Mouse (Mus musculus): ENCODE results near the gene Trhde.

The Trhde gene

GRCm38 (mm10) chr10:114736377-114736776, 65.7 kb downstream of the Trhde start:
- DNase-seq (ENCODE audit: extremely low read depth, insufficient read length, low spot score): no peak

- no peak for DNase-seq (ENCODE audit: extremely low read depth, insufficient read length, low spot score)
Measured at GRCm38 (mm10) chr10:114735678-114736077, 66.4 kb downstream of the Trhde start.

GRCm38 (mm10) chr10:114735111-114735510, 67.0 kb downstream of the Trhde start:
- DNase-seq (ENCODE audit: extremely low read depth, insufficient read length, low spot score): no peak

- no peak for DNase-seq (ENCODE audit: extremely low read depth, insufficient read length, low spot score)
Measured at GRCm38 (mm10) chr10:114725591-114725990, 76.5 kb downstream of the Trhde start.

GRCm38 (mm10) chr10:114701791-114702190, 100.3 kb downstream of the Trhde start:
- DNase-seq (ENCODE audit: extremely low read depth, insufficient read length, low spot score): no peak

- DNase-seq (ENCODE audit: extremely low read depth, insufficient read length, low spot score): no peak
Measured at GRCm38 (mm10) chr10:114671791-114672415, 130.2 kb downstream of the Trhde start.

- DNase-seq (ENCODE audit: extremely low read depth, insufficient read length, low spot score): no peak
Measured at GRCm38 (mm10) chr10:114593046-114593445, 209.1 kb downstream of the Trhde start.

GRCm38 (mm10) chr10:114578926-114579325, 223.2 kb downstream of the Trhde start:
- no peak for DNase-seq (ENCODE audit: extremely low read depth, insufficient read length, low spot score)

GRCm38 (mm10) chr10:114567891-114568290, 234.2 kb downstream of the Trhde start:
- DNase-seq (ENCODE audit: extremely low read depth, insufficient read length, low spot score): no peak

GRCm38 (mm10) chr10:114509186-114509585, 292.9 kb downstream of the Trhde start:
- no peak for DNase-seq (ENCODE audit: extremely low read depth, insufficient read length, low spot score)

- no peak for DNase-seq (ENCODE audit: extremely low read depth, insufficient read length, low spot score)
Measured at GRCm38 (mm10) chr10:114488806-114489205, 313.3 kb downstream of the Trhde start.

GRCm38 (mm10) chr10:114455591-114455990, 346.5 kb downstream of the Trhde start:
- no peak for DNase-seq (ENCODE audit: extremely low read depth, insufficient read length, low spot score)

GRCm38 (mm10) chr10:114448116-114448515, 354.0 kb downstream of the Trhde start:
- no peak for DNase-seq (ENCODE audit: extremely low read depth, insufficient read length, low spot score)

- no peak for DNase-seq (ENCODE audit: extremely low read depth, insufficient read length, low spot score)
Measured at GRCm38 (mm10) chr10:114418956-114419530, 383.1 kb downstream of the Trhde start.

- DNase-seq (ENCODE audit: extremely low read depth, insufficient read length, low spot score): no peak
Measured at GRCm38 (mm10) chr10:114415717-114416116, 386.4 kb downstream of the Trhde start.

GRCm38 (mm10) chr10:114405260-114405659, 396.8 kb downstream of the Trhde start:
- DNase-seq (ENCODE audit: extremely low read depth, insufficient read length, low spot score): no peak

- DNase-seq (ENCODE audit: extremely low read depth, insufficient read length, low spot score): no peak
Measured at GRCm38 (mm10) chr10:114403795-114404194, 398.3 kb downstream of the Trhde start.

GRCm38 (mm10) chr10:114370804-114371203, 431.3 kb downstream of the Trhde start:
- DNase-seq (ENCODE audit: extremely low read depth, insufficient read length, low spot score): no peak

GRCm38 (mm10) chr10:114363442-114363841, 438.7 kb downstream of the Trhde start:
- DNase-seq (ENCODE audit: extremely low read depth, insufficient read length, low spot score): no peak

GRCm38 (mm10) chr10:114362631-114363030, 439.5 kb downstream of the Trhde start:
- DNase-seq (ENCODE audit: extremely low read depth, insufficient read length, low spot score): no peak
